Mouse (Mus musculus) intestine, embryonic 16.5 days (tissue): Measurements from ENCODE around the gene Dnaaf5. TPM values are rescaled to one million over a fixed set of nuclear protein-coding genes. Genes with fewer than 3 reads are reported as not detected.

Experiments used
- ATAC-seq: fragments of 200-750 bp; cut with Nextera tagmentation; 2 replicates; pipeline ENCODE4 v1.8.0; 2017; ENCODE audit warnings: moderate TSS enrichment, moderate library complexity
- H3K27ac ChIP-seq: fragments of 300-500 bp; sonication (generic); 2 replicates; pipeline ENCODE4 v1.5.1; 2014; ENCODE audit warnings: mild to moderate bottlenecking, low read length
- H3K27me3 ChIP-seq: fragments of 300-500 bp; sonication (generic); replicated peaks from 2 replicates; pipeline ENCODE4 v1.6.1; 2014; ENCODE audit warnings: low read length, control low read depth, mixed read lengths; ENCODE audit not compliant: control insufficient read depth, insufficient read depth
- H3K36me3 ChIP-seq: fragments of 300-500 bp; sonication (generic); 2 replicates; pipeline ENCODE4 v1.6.1; 2014; ENCODE audit warnings: low read length, control low read depth; ENCODE audit not compliant: control insufficient read depth, insufficient read depth
- H3K4me1 ChIP-seq: fragments of 300-500 bp; sonication (generic); 2 replicates; pipeline ENCODE4 v1.6.1; 2014; ENCODE audit warnings: low read length, control low read depth, mixed read lengths; ENCODE audit not compliant: control insufficient read depth, insufficient read depth
- H3K4me2 ChIP-seq: fragments of 300-500 bp; sonication (generic); 2 replicates; pipeline ENCODE4 v1.6.1; 2014; ENCODE audit warnings: low read depth, low read length, control low read depth
- H3K4me3 ChIP-seq: fragments of 300-500 bp; sonication (generic); 2 replicates; pipeline ENCODE4 v1.5.1; 2014; ENCODE audit warnings: mild to moderate bottlenecking, low read length
- H3K9ac ChIP-seq: fragments of 300-500 bp; sonication (generic); 2 replicates; pipeline ENCODE4 v1.6.1; 2014; ENCODE audit warnings: low read depth, low read length
- H3K9me3 ChIP-seq: fragments of 300-500 bp; sonication (generic); 2 replicates; pipeline ENCODE4 v1.6.1; 2016; ENCODE audit warnings: low read length, control low read depth; ENCODE audit not compliant: control insufficient read depth
- WGBS: fragments of 180-500 bp; shearing (Covaris S2); extraction: QIAGEN DNeasy Blood & Tissue Kit; methylation state at CpG from one replicate; pipeline ENCODE4 v1.1.7; 2014; 5-methylcytosine and 5-hydroxymethylcytosine counted together
- polyA plus RNA-seq: library from polyadenylated mRNA; unstranded; fragments of >200 nt; fragmentation: Nextera tagmentation; extraction: Ambion mirVana; gene quantifications from 2 replicates; pipeline ENCODE4 v1.2.1, GENCODE M21; 2015

Dnaaf5 gene
- polyA plus RNA-seq, 1 experiment from 2014 or later = 2.4 TPM

- Histone ChIP-seq H3K9me3 (no peaks in the 10 kb centered on the region), H3K9ac (peak overlapping the region; percentile 84), H3K4me2 (peak overlapping the region; percentile 70), H3K4me1 (peaks cover 30% of the 10 kb centered on the region), H3K27me3 (no peaks in the 10 kb centered on the region), H3K4me3 (peak overlapping the region; percentile 88), H3K27ac (peak overlapping the region; percentile 65), H3K36me3 (no peaks in the 10 kb centered on the region)
- under 1% methylated on average over 57 of the region's 57 CpGs for WGBS
- peak; percentile 47 for ATAC-seq
Measured at GRCm38 (mm10) chr5:139200770-139201569, 50.9 kb downstream of the Dnaaf5 start.

GRCm38 (mm10) chr5:139202127-139202526, 52.1 kb downstream of the Dnaaf5 start:
- peak overlapping the region; percentile 84 for H3K9ac ChIP-seq
- H3K27me3 ChIP-seq = no peaks in the 10 kb centered on the region
- WGBS = 69% methylated on average over 11 of the region's 11 CpGs
- no peaks in the 10 kb centered on the region for H3K36me3 ChIP-seq
- H3K9me3 ChIP-seq = no peaks in the 10 kb centered on the region
- H3K4me1 ChIP-seq = peaks cover 28% of the 10 kb centered on the region
- H3K27ac ChIP-seq = no peak overlapping the region
- peak overlapping the region; percentile 88 for H3K4me3 ChIP-seq
- no peak for ATAC-seq
- H3K4me2 ChIP-seq = peak overlapping the region; percentile 70

- Histone ChIP-seq H3K27me3 (no peaks in the 10 kb centered on the region), H3K4me1 (peaks cover 31% of the 10 kb centered on the region), H3K4me2 (no peak overlapping the region), H3K27ac (no peak overlapping the region), H3K9me3 (no peaks in the 10 kb centered on the region), H3K36me3 (no peaks in the 10 kb centered on the region; the same call in 1 of the 2 replicates), H3K4me3 (no peak overlapping the region), H3K9ac (no peak overlapping the region)
- ATAC-seq = no peak
- WGBS = 92% methylated on average over 5 of the region's 5 CpGs
Measured at GRCm38 (mm10) chr5:139203312-139203711, 53.3 kb downstream of the Dnaaf5 start.

- 67% methylated on average over 4 of the region's 4 CpGs for WGBS
- H3K4me3 ChIP-seq = no peak overlapping the region
- ATAC-seq = no peak
Measured at GRCm38 (mm10) chr5:139206081-139206480, 56.1 kb downstream of the Dnaaf5 start.

GRCm38 (mm10) chr5:139206525-139206924, 56.5 kb downstream of the Dnaaf5 start:
- Histone ChIP-seq H3K4me3 (no peak overlapping the region), H3K36me3 (no peaks in the 10 kb centered on the region; the same call in 1 of the 2 replicates), H3K27me3 (no peaks in the 10 kb centered on the region), H3K4me2 (no peak overlapping the region), H3K9me3 (no peaks in the 10 kb centered on the region), H3K27ac (no peak overlapping the region), H3K4me1 (peaks cover 31% of the 10 kb centered on the region), H3K9ac (no peak overlapping the region)
- no peak for ATAC-seq
- 62% methylated on average over 7 of the region's 7 CpGs for WGBS

More at GRCm38 (mm10) chr5:139206081-139206480, 56.1 kb downstream of the Dnaaf5 start:
- Histone ChIP-seq H3K4me2 (no peak overlapping the region), H3K9me3 (no peaks in the 10 kb centered on the region), H3K36me3 (no peaks in the 10 kb centered on the region; the same call in 1 of the 2 replicates), H3K4me1 (peaks cover 35% of the 10 kb centered on the region), H3K9ac (no peak overlapping the region), H3K27me3 (no peaks in the 10 kb centered on the region), H3K27ac (no peak overlapping the region)

GRCm38 (mm10) chr5:139208183-139208582, 58.2 kb downstream of the Dnaaf5 start:
- no peak for ATAC-seq
- Histone ChIP-seq H3K4me2 (no peak overlapping the region), H3K27ac (no peak overlapping the region), H3K4me3 (no peak overlapping the region), H3K9me3 (no peaks in the 10 kb centered on the region), H3K27me3 (no peaks in the 10 kb centered on the region), H3K4me1 (peaks cover 27% of the 10 kb centered on the region; the same call in 1 of the 2 replicates), H3K36me3 (peaks cover 2% of the 10 kb centered on the region; the same call in 1 of the 2 replicates), H3K9ac (no peak overlapping the region)

- Histone ChIP-seq H3K9me3 (no peaks in the 10 kb centered on the region), H3K9ac (no peak overlapping the region), H3K4me2 (no peak overlapping the region), H3K4me3 (no peak overlapping the region), H3K27me3 (no peaks in the 10 kb centered on the region), H3K27ac (peak overlapping the region; percentile 21; the same call in 1 of the 2 replicates), H3K36me3 (peaks cover 2% of the 10 kb centered on the region; the same call in 1 of the 2 replicates), H3K4me1 (peaks cover 23% of the 10 kb centered on the region; the same call in 1 of the 2 replicates)
- WGBS = 83% methylated on average over 10 of the region's 10 CpGs
- peak; percentile 73 for ATAC-seq
Measured at GRCm38 (mm10) chr5:139208871-139209684, 59.1 kb downstream of the Dnaaf5 start.

- 86% methylated on average over 7 of the region's 7 CpGs for WGBS
- peaks cover 2% of the 10 kb centered on the region; the same call in 1 of the 2 replicates for H3K36me3 ChIP-seq
- ATAC-seq = peak; percentile 56
Measured at GRCm38 (mm10) chr5:139209685-139210026, 59.6 kb downstream of the Dnaaf5 start.

GRCm38 (mm10) chr5:139211737-139212385, 61.8 kb downstream of the Dnaaf5 start:
- H3K36me3 ChIP-seq = peaks cover 4% of the 10 kb centered on the region; the same call in 1 of the 2 replicates
- H3K9ac ChIP-seq = no peak overlapping the region
- H3K9me3 ChIP-seq = no peaks in the 10 kb centered on the region
- 82% methylated on average over 11 of the region's 11 CpGs for WGBS
- H3K27ac ChIP-seq = no peak overlapping the region
- ATAC-seq = no peak
- H3K4me2 ChIP-seq = no peak overlapping the region
- H3K4me1 ChIP-seq = peaks cover 14% of the 10 kb centered on the region; the same call in 1 of the 2 replicates
- peak overlapping the region; percentile 9; the same call in 1 of the 2 replicates for H3K4me3 ChIP-seq
- H3K27me3 ChIP-seq = no peaks in the 10 kb centered on the region

More at GRCm38 (mm10) chr5:139209685-139210026, 59.6 kb downstream of the Dnaaf5 start:
- Histone ChIP-seq H3K4me3 (no peak overlapping the region), H3K4me1 (peaks cover 19% of the 10 kb centered on the region; the same call in 1 of the 2 replicates), H3K9ac (no peak overlapping the region), H3K27ac (peak overlapping the region; percentile 21; the same call in 1 of the 2 replicates), H3K4me2 (no peak overlapping the region), H3K27me3 (no peaks in the 10 kb centered on the region), H3K9me3 (no peaks in the 10 kb centered on the region)
